Mouse (Mus musculus) cerebellum, postnatal 25 days (tissue): Measurements from ENCODE around the gene Tmem240.
"Not testable (repeated sequence)": the region's sequence is repeated elsewhere in the genome, so short reads cannot be mapped to it uniquely, and the experiment has no call there.

Source experiments
- DNase-seq, 2 experiments: peaks; one replicate each; pipeline ENCODE4 v3.0.0; 2021; ENCODE audit warnings: mixed read lengths in 2 of 2

The Tmem240 gene

GRCm38 (mm10) chr4:155734350-155734941 is at the start of gene Tmem240:
TSS of gene Tmem240 (plus strand) at chr4:155734800.
- peak; percentile 97 for DNase-seq

DNA sequence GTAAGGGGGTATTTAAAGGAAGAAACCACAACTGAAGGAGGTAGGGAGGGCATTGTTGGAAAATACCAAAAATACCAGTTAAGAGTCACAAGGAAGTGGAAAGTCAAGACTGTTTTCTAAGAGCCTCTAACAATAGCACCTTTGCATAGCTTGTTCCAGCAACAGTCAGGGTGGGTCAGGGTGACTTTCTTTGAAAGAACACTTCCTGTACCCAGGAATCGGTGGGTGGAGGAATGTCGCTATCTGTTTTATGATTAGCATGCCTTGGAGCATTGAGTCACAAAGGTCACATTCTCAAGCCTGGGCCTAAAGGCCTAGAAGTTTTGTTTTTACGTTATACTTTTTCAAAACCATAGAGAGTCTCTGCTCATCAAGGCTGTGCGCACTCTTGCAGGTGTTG is 46.8 kb upstream of the Tmem240 start:
- DNase-seq: not testable (repeated sequence)

DNA sequence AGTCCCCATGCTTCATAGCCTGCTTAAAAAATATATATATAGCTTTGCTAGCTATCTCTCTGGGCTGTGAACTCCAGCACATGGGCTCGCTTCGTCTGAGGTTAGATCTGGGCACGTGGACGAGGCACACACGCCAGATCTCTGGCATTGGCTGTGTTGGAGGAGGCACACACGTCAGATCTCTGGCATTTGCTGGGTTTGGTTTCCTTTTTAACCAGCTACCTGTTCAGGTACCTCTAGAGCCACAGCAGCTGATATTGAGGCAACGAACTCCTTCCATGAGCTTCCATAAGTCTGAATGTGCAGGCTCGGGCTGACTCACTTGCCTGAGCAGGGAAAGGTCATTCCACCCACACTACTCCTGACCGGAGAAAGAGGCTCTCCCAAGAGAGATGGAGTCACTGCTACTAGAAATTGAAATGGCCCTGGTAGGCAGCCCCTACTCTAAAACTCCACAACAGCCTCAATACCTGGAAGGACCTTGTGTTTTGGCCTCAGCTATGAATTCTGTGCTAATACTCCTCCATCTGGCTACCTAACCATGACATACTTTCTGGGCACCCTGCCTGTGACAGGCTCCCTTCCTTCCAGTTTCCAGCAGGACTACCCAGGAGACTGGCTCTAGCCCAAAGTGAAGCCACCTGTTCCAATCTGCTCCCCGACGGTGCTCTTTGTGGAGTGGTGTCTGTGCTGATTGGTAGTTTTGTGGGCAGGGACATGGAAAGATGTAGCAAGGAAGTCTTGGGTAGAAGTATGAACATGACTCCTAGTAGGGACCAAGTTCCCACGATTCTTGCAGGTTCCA is 43.8 kb upstream of the Tmem240 start:
- peak; percentile 96 to 97 for DNase-seq

GRCm38 (mm10) chr4:155692421-155692820 is 42.2 kb upstream of the Tmem240 start:
- DNase-seq: no peak

GRCm38 (mm10) chr4:155694111-155694481 is 40.5 kb upstream of the Tmem240 start, which contains the start of gene Fndc10:
TSS of gene Fndc10 (plus strand) at chr4:155694342.
- DNase-seq: peak; percentile 92 to 95

- peak; percentile 83 to 86 for DNase-seq
Observed at GRCm38 (mm10) chr4:155694482-155695401, 39.9 kb upstream of the Tmem240 start.

DNA sequence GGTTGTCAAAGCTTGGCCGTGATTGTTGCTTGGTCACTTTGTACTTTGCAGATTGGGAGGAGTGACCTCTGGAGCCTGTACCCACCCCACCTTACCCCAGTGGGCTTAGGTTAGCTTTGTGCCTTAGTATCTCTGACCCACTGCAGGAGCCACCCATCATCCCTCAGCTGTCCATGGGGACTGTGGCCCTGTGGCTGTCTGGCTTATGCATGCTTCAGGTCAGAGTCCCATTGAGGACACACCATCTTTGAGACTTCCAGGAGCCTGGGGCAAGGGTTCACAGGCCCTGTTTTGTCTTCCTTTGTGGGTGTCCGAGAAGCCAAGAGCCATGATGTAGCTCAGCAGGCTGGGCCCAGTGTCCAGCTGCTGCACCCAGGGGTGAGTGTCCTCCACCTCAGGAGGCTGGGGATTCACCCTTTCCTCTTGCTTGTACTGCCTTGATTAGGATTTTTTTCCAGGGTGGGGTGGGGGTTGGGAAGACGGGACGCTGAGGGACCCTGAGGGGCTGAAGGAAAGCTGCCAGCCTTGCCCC is 39.0 kb upstream of the Tmem240 start:
- peak; percentile 42 to 46 for DNase-seq

DNA sequence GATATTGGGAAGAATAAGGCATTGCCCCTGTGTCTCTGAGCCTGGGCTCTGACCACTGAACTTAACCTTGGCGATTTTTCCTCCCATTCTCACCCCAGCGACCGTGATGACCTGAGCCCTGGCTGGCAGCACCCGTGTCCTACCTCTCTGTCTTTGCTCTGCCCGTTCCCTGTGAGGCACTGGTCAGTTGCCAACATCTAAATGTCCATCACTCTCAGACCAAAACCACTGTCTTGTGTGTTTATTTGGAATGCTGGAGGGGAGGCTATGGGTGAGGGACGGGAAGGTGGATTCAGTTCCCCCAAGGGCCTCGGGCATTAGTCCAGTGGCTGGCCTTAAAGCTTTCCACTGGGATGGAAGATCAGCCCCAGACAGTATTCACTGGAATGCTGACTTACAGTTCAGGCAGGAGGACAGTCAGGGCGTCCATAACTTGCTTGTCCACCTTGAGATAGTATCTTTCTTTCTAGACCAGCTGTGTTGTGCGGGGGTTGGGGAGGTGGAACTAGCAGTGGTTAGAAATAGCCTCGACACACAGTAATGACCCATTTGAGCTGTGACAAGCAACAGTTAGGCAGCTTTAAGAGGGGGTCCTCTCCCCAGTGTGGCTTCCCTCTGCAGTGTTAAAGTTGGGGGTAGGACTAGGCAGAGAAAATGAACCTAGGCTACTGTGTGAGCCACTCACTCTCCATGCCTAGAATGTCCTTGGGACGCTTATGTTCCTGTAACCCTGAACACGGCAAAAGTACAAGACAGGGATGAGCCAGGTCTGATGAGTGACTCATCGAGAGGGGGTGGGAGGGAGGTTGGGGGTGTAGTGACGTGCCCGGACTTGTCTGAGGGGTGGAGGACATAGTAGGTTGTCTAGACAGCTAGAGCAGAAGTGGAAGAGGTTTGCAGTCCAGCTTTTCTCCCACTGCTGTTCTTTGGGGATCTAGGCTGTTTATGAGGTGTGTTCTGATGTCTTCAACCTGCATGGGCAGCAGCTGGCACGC is 38.0 kb upstream of the Tmem240 start:
- DNase-seq: peak; percentile 68 to 69

GRCm38 (mm10) chr4:155700425-155700824 is 34.2 kb upstream of the Tmem240 start:
- DNase-seq: no peak

GRCm38 (mm10) chr4:155703425-155703929 is 31.1 kb upstream of the Tmem240 start:
- DNase-seq: no peak

DNA sequence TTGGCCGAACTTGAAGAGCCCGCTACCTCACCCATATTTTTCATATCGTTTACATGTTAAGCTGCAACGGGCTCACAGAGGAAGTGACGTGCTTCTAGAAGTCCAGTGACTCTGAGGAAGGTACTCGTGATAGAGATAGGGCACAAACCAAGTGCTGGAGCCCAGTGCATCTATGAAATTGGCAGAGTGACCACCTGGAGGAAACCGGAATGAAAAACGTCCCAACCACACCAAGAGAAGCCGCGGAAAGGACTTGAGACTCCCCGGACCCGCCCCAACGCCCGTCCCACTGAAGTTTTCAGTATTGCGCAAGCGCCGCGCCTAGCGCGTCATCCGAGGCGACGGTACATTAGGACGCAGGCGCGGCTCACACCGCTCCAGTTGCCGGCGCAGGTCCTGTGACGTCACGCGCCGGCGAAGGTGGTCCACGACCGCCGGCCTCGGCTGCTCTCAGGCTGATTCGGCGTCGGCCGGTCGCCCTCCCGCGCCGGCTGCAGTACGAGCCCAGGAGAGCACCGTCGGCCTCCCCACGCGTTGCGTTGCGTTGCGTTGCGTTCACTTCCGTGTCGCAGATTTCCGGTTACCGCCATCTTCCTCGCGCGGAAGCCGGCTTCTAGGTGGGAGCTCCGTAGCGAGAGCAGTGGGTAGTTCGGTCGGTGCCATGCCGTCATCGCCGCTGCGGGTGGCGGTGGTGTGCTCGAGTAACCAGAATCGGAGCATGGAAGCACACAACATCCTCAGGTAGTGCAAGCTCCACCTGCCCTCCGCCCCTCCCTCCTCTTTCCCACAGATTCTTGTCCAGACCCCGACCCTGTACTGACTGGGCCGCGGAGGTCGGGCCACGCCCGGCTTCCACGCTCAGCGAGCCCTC is 29.6 kb upstream of the Tmem240 start, which contains the start of gene Ssu72:
Gene Ssu72, plus strand, starts transcription at position 80 of the 871 bp plus-strand sequence.
- peak; percentile 96 to 98 for DNase-seq

DNA sequence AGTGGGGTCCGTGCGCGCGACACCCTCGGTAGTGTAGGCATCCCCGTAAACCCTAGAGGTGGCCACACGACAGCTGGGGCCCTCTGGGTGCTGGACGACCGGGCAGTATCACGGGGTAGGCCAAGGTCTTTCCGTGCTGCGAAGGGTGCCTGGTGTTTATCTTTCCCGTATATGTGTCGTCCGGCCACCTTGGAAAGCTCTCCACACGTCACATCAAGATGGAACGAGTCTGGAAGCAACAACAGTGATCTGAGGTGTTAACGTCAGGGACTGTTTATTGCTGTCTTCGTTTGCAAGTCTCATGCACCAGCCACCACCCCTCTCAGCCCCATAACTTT is 29.0 kb upstream of the Tmem240 start:
- DNase-seq: no peak

- DNase-seq: no peak
Observed at GRCm38 (mm10) chr4:155708582-155708981, 26.0 kb upstream of the Tmem240 start.

- DNase-seq: no peak
Observed at GRCm38 (mm10) chr4:155708988-155709387, 25.6 kb upstream of the Tmem240 start.

- DNase-seq: peak; percentile 51 to 68
Observed at GRCm38 (mm10) chr4:155710521-155711252, 23.9 kb upstream of the Tmem240 start.

DNA sequence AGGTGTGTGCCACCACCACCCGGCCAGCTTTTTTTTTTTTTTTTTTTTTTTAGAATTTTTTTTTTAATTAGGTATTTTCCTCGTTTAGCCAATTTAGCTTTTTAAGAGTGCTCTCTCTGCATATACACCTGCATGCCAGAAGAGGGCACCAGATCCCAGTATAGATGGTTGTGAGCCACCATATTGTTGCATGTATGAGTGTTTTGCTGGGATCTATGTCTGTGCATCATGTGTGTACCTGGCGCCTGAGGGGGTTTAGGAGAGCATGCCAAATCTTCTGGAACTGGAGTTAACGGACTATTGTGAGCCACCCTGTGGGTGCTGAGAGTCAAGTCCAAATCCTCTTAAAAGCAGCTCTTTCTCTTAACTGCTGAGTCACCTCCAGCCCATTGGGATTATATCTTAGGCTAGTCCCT is 12.9 kb upstream of the Tmem240 start:
- peak; percentile 64 to 66 for DNase-seq

DNA sequence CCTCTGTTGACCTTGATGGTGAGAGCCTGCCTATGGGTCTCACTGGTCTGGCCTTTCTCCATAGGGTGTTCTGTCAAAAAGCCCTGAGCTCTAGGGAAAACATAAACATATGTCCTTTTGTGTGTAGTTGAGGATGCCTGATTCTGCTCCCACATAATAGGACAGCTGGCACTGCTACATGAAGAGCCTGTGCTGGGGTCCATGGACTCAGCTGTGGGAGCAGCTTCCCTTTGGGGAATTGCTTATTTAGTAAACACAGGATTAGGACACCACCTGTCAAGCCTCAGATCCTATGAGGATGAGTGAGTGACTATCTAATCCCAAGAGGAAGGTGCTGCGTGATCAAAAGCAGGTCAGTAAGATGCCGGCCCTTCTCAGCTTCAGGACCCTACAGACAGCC is 6.6 kb upstream of the Tmem240 start:
- no peak for DNase-seq

DNA sequence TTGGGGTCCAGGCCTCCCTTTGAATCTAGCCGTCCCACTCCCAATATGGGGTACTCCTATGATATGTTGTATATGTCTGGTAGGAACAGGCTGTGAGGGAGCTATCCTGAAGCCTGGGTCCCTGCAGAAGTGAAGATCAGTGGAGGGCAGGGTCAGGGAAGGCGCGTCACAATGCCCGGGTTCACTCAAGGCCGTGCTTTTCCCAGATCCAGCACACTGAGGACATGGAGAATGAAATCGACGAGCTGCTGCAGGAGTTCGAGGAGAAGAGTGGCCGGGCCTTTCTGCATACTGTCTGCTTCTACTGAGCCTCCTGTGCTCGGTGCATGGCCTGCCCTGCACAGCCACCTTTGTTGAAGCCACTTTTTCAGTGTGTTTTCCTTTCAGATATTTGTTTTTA is 1.3 kb upstream of the Tmem240 start:
- DNase-seq: peak in 1 of 2 experiments; percentile 31

DNA sequence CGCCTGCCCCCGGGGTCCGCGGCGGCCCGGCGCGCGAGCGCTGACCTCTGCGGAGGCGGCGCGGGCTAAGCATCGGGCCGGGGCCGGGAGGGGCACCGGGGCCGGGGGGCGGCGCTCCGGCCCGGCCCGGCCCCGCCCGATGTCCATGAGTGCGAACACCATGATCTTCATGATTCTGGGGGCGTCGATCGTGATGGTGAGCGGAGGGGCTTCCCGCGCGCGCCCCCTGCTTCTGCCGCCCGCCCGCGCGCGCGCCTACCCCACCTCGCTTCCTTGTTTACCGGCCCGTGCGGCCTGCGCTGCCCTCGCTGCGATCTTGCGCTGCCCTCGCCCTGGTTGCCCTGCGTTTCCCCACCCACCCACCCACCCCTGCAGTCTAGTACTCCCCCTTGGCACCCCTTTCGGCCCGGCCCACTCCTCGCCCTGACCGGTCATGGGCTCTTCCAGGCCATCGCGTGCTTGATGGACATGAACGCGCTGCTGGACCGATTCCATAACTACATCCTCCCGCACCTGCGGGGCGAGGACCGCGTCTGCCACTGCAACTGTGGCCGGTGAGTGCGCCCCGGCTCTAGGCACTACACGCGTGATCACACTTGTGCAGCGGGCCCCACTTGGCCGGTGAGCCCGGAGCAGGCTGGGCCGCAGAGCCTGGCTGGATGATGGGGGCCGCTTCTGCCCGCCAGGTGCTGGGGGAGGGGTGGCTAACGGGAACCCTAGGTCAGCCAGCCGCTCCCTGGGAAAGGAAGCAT is 527 bp downstream of the Tmem240 start:
- DNase-seq: peak; percentile 86 to 89
